Mouse (Mus musculus): ENCODE measurements around the gene Arhgef40. TPM values are rescaled to one million over a fixed set of nuclear protein-coding genes. Genes with fewer than 3 reads are reported as not detected.
"Not testable (repeated sequence)": the region's sequence is repeated elsewhere in the genome, so short reads cannot be mapped to it uniquely, and the experiment has no call there.

Gene Arhgef40
- polyA plus RNA-seq, 1 experiment from 2014 or later: 165 TPM

- H3K27me3 ChIP-seq: no peaks in the 10 kb centered on the region
- H3K27ac ChIP-seq: peak within 1 kb of the TSS; percentile 99
- WGBS: 7% methylated on average over 15 of the region's 15 CpGs
- H3K4me3 ChIP-seq: peak within 1 kb of the TSS; percentile 71
- ATAC-seq (ENCODE audit: insufficient number of reproducible peaks, insufficient read depth, low FRiP score, low TSS enrichment, low read depth): peak; percentile 38
- H3K9me3 ChIP-seq: no peaks in the 10 kb centered on the region
- H3K4me2 ChIP-seq: peak within 1 kb of the TSS; percentile 68
- peak within 1 kb of the TSS; percentile 97 for H3K9ac ChIP-seq
- H3K36me3 ChIP-seq: no peaks in the 10 kb centered on the region
- peaks cover 39% of the 10 kb centered on the region for H3K4me1 ChIP-seq
Observed at GRCm38 (mm10) chr14:52020486-52021137, 36.1 kb downstream of the Arhgef40 start, which contains the start of gene Zfp219. Gene Zfp219, minus strand, starts transcription at chr14:52020733.

- WGBS: 77% methylated on average over 4 of the region's 4 CpGs
- no peak overlapping the region for H3K9ac ChIP-seq
- H3K27ac ChIP-seq: peak overlapping the region; percentile 99
- no peak for ATAC-seq (ENCODE audit: insufficient number of reproducible peaks, insufficient read depth, low FRiP score, low TSS enrichment, low read depth)
- H3K36me3 ChIP-seq: no peaks in the 10 kb centered on the region
- peak overlapping the region; percentile 68 for H3K4me2 ChIP-seq
- peak overlapping the region; percentile 71 for H3K4me3 ChIP-seq
- H3K27me3 ChIP-seq: no peaks in the 10 kb centered on the region
- no peaks in the 10 kb centered on the region for H3K9me3 ChIP-seq
- peaks cover 34% of the 10 kb centered on the region for H3K4me1 ChIP-seq
Observed at GRCm38 (mm10) chr14:52021138-52021529, 36.6 kb downstream of the Arhgef40 start.

GRCm38 (mm10) chr14:52021568-52022212 is 37.2 kb downstream of the Arhgef40 start:
- no peak overlapping the region for H3K9ac ChIP-seq
- WGBS: 91% methylated on average over 8 of the region's 8 CpGs
- H3K4me2 ChIP-seq: peak overlapping the region; percentile 68; the same call in 1 of the 2 replicates
- no peaks in the 10 kb centered on the region for H3K27me3 ChIP-seq
- no peak overlapping the region for H3K4me3 ChIP-seq
- H3K36me3 ChIP-seq: no peaks in the 10 kb centered on the region
- no peak for ATAC-seq (ENCODE audit: insufficient number of reproducible peaks, insufficient read depth, low FRiP score, low TSS enrichment, low read depth)
- peaks cover 31% of the 10 kb centered on the region for H3K4me1 ChIP-seq
- no peaks in the 10 kb centered on the region for H3K9me3 ChIP-seq
- no peak overlapping the region for H3K27ac ChIP-seq

GRCm38 (mm10) chr14:52022244-52022708 is 37.8 kb downstream of the Arhgef40 start:
- Histone ChIP-seq H3K9me3 (no peaks in the 10 kb centered on the region), H3K27me3 (no peaks in the 10 kb centered on the region), H3K9ac (0 out of 2 replicates have a peak overlapping the region, but pooled peaks have one; percentile 61), H3K27ac (peak overlapping the region; percentile 88), H3K4me3 (0 out of 2 replicates have a peak overlapping the region, but pooled peaks have one; percentile 33), H3K4me2 (peak overlapping the region; percentile 61), H3K36me3 (no peaks in the 10 kb centered on the region), H3K4me1 (peaks cover 31% of the 10 kb centered on the region)
- no peak for ATAC-seq (ENCODE audit: insufficient number of reproducible peaks, insufficient read depth, low FRiP score, low TSS enrichment, low read depth)
- 57% methylated on average over 3 of the region's 3 CpGs for WGBS

- peak overlapping the region; percentile 88 for H3K27ac ChIP-seq
- H3K4me3 ChIP-seq: peak overlapping the region; percentile 33
- no peaks in the 10 kb centered on the region for H3K36me3 ChIP-seq
- peak; percentile 23; the same call in 1 of the 2 replicates for ATAC-seq (ENCODE audit: insufficient number of reproducible peaks, insufficient read depth, low FRiP score, low TSS enrichment, low read depth)
- H3K9me3 ChIP-seq: no peaks in the 10 kb centered on the region
- no peaks in the 10 kb centered on the region for H3K27me3 ChIP-seq
- H3K4me1 ChIP-seq: peaks cover 31% of the 10 kb centered on the region
- peak overlapping the region; percentile 61 for H3K9ac ChIP-seq
- peak overlapping the region; percentile 61 for H3K4me2 ChIP-seq
- WGBS: 3% methylated on average over 23 of the region's 23 CpGs
Observed at GRCm38 (mm10) chr14:52022709-52023459, 38.4 kb downstream of the Arhgef40 start.

- ATAC-seq (ENCODE audit: insufficient number of reproducible peaks, insufficient read depth, low FRiP score, low TSS enrichment, low read depth): no peak
- no peak overlapping the region for H3K9ac ChIP-seq
Observed at GRCm38 (mm10) chr14:52024133-52024532, 39.6 kb downstream of the Arhgef40 start.

GRCm38 (mm10) chr14:52026342-52026741 is 41.8 kb downstream of the Arhgef40 start:
- 85% methylated on average over 4 of the region's 4 CpGs for WGBS
- no peak overlapping the region for H3K4me3 ChIP-seq
- peaks cover 13% of the 10 kb centered on the region for H3K4me1 ChIP-seq
- H3K36me3 ChIP-seq: no peaks in the 10 kb centered on the region
- no peak overlapping the region for H3K9ac ChIP-seq
- no peak overlapping the region for H3K4me2 ChIP-seq
- H3K27ac ChIP-seq: no peak overlapping the region
- H3K27me3 ChIP-seq: no peaks in the 10 kb centered on the region
- ATAC-seq (ENCODE audit: insufficient number of reproducible peaks, insufficient read depth, low FRiP score, low TSS enrichment, low read depth): no peak
- H3K9me3 ChIP-seq: no peaks in the 10 kb centered on the region

More at GRCm38 (mm10) chr14:52024133-52024532, 39.6 kb downstream of the Arhgef40 start:
- H3K4me1 ChIP-seq: peaks cover 22% of the 10 kb centered on the region
- H3K4me3 ChIP-seq: no peak overlapping the region
- WGBS: 90% methylated on average over 2 of the region's 2 CpGs
- H3K27ac ChIP-seq: no peak overlapping the region
- H3K9me3 ChIP-seq: no peaks in the 10 kb centered on the region
- no peak overlapping the region for H3K4me2 ChIP-seq
- no peaks in the 10 kb centered on the region for H3K27me3 ChIP-seq
- H3K36me3 ChIP-seq: no peaks in the 10 kb centered on the region

GRCm38 (mm10) chr14:52035926-52036325 is 51.4 kb downstream of the Arhgef40 start:
- Histone ChIP-seq H3K36me3 (no peaks in the 10 kb centered on the region), H3K27ac (no peak overlapping the region), H3K9me3 (0 out of 2 replicates have a peak, but pooled peaks cover 3% of the 10 kb centered on the region), H3K4me3 (no peak overlapping the region), H3K4me2 (no peak overlapping the region), H3K9ac (no peak overlapping the region), H3K4me1 (no peaks in the 10 kb centered on the region), H3K27me3 (no peaks in the 10 kb centered on the region)
- WGBS: 93% methylated on average over 6 of the region's 6 CpGs
- ATAC-seq (ENCODE audit: insufficient number of reproducible peaks, insufficient read depth, low FRiP score, low TSS enrichment, low read depth): no peak

GRCm38 (mm10) chr14:52039332-52039731 is 54.8 kb downstream of the Arhgef40 start:
- Histone ChIP-seq H3K4me2 (no peak overlapping the region), H3K9ac (no peak overlapping the region), H3K27ac (no peak overlapping the region), H3K4me1 (no peaks in the 10 kb centered on the region; the same call in 1 of the 2 replicates), H3K36me3 (no peaks in the 10 kb centered on the region), H3K4me3 (no peak overlapping the region), H3K27me3 (0 out of 2 replicates have a peak, but pooled peaks cover 4% of the 10 kb centered on the region), H3K9me3 (0 out of 2 replicates have a peak, but pooled peaks cover 3% of the 10 kb centered on the region)
- no peak for ATAC-seq (ENCODE audit: insufficient number of reproducible peaks, insufficient read depth, low FRiP score, low TSS enrichment, low read depth)
- 85% methylated on average over 5 of the region's 5 CpGs for WGBS

- H3K36me3 ChIP-seq; H3K9me3 ChIP-seq; H3K9ac ChIP-seq; H3K4me2 ChIP-seq; H3K27ac ChIP-seq; ATAC-seq (ENCODE audit: insufficient number of reproducible peaks, insufficient read depth, low FRiP score, low TSS enrichment, low read depth); H3K4me3 ChIP-seq; H3K27me3 ChIP-seq: not testable (repeated sequence)
- H3K4me1 ChIP-seq: peaks cover 11% of the 10 kb centered on the region
- 60% methylated on average over 3 of the region's 3 CpGs for WGBS
Observed at GRCm38 (mm10) chr14:52042359-52042758, 57.8 kb downstream of the Arhgef40 start, which contains the start of gene Olfr221. Gene Olfr221, minus strand, starts transcription at chr14:52042459.

GRCm38 (mm10) chr14:52043446-52043845 is 58.9 kb downstream of the Arhgef40 start:
- Histone ChIP-seq H3K36me3 (no peaks in the 10 kb centered on the region), H3K4me1 (peaks cover 11% of the 10 kb centered on the region), H3K27me3 (0 out of 2 replicates have a peak, but pooled peaks cover 4% of the 10 kb centered on the region), H3K9ac (no peak overlapping the region), H3K9me3 (no peaks in the 10 kb centered on the region), H3K27ac (no peak overlapping the region), H3K4me2 (no peak overlapping the region), H3K4me3 (no peak overlapping the region)
- WGBS: 61% methylated on average over 6 of the region's 6 CpGs
- no peak for ATAC-seq (ENCODE audit: insufficient number of reproducible peaks, insufficient read depth, low FRiP score, low TSS enrichment, low read depth)

Data from embryonic facial prominence, embryonic 13.5 days (tissue).